In genomic region chr8:122144729-122145311, GRCm38 (mm10) we compare ENCODE assay signal across 13 mouse cellular contexts.
DNase-seq lines count a peak whose midpoint lies in the region; ATAC-seq and TF ChIP-seq lines count a peak whose summit lies in the region.
"Had no signal": no experiment of that assay in that cellular context is flagged by ENCODE, and none has a peak within 500 bp of the region (broad histone marks: within the 10 kb centered on the region; RNA-seq: fewer than 3 reads in every experiment).

No protein-coding gene starts in this region.

- TF ChIP-seq CTCF in CH12.LX (conservative IDR thresholded peaks at IDR 0.05 in 1 of 2, IDR thresholded peaks at IDR 0.05 in 1 of 2; ENCODE audit: low read depth in 2 of 2, low read length in 2 of 2), result no peak

- peak; percentile 33 for DNase-seq in gastrocnemius, adult 18-20 months (ENCODE audit: low spot score)
- DNase-seq in gastrocnemius, postnatal 14 days, result no peak
- no peak for DNase-seq in CH12.LX (ENCODE audit: extremely low read depth)
- DNase-seq in brain, adult 2 months (ENCODE audit: low read depth, low spot score), result peak; percentile 73
- no peak for DNase-seq in lung, postnatal 10 days
- no peak for DNase-seq in thymus, adult 18-20 months
- DNase-seq: cerebellum, adult 11 months; kidney, adult 18-20 months; thymus, postnatal 36 days had no signal

- H3K79me2 ChIP-seq in CH12.LX (replicated peaks; ENCODE audit: control insufficient read depth, extremely low read depth, insufficient read depth, poor library complexity, severe bottlenecking), result no peaks in the 10 kb centered on the region

- H3K4me1 ChIP-seq in CH12.LX (ENCODE audit: control insufficient read depth in 1 of 2, insufficient read depth in 2 of 2), result peaks cover 28 to 58% of the 10 kb centered on the region in 2 experiments
- peaks cover 21% of the 10 kb centered on the region for H3K4me1 ChIP-seq in heart, embryonic 16.5 days (ENCODE audit: control insufficient read depth, insufficient read depth, low read length)
- no peaks in the 10 kb centered on the region for H3K4me1 ChIP-seq in neural tube, embryonic 15.5 days
- H3K4me1 ChIP-seq: forebrain, embryonic 13.5 days; midbrain, embryonic 13.5 days had no signal

- TF ChIP-seq RAD21 in CH12.LX (IDR thresholded peaks at IDR 0.05; ENCODE audit: low read depth, low read length), result no peak

- H3K27me3 ChIP-seq in CH12.LX (replicated peaks), result peaks cover 3% of the 10 kb centered on the region
- no peaks in the 10 kb centered on the region for H3K27me3 ChIP-seq in heart, embryonic 16.5 days (ENCODE audit: control insufficient read depth, insufficient read depth, low read length)
- no peaks in the 10 kb centered on the region for H3K27me3 ChIP-seq in neural tube, embryonic 15.5 days (replicated peaks)
- H3K27me3 ChIP-seq: forebrain, embryonic 13.5 days; midbrain, embryonic 13.5 days had no signal

- 0 out of 2 replicates have a peak, but pooled peaks have one; percentile 36 for TF ChIP-seq EP300 in CH12.LX (IDR thresholded peaks at IDR 0.05; ENCODE audit: low read length)

- ATAC-seq in heart, embryonic 16.5 days (replicated peaks; ENCODE audit: extremely low read depth, insufficient read depth, low FRiP score), result peak; percentile 80
- ATAC-seq in neural tube, embryonic 15.5 days (ENCODE audit: low FRiP score), result no peak
- ATAC-seq: forebrain, embryonic 13.5 days; midbrain, embryonic 13.5 days had no signal

- H3K27ac ChIP-seq in CH12.LX (ENCODE audit: insufficient read depth, low read depth), result no peak overlapping the region
- peak overlapping the region; percentile 83 for H3K27ac ChIP-seq in heart, embryonic 16.5 days (ENCODE audit: low read length)
- H3K27ac ChIP-seq in neural tube, embryonic 15.5 days (replicated peaks), result no peak overlapping the region
- H3K27ac ChIP-seq: forebrain, embryonic 13.5 days; midbrain, embryonic 13.5 days had no signal

- no peak overlapping the region for H3K9ac ChIP-seq in CH12.LX (ENCODE audit: insufficient read depth, low read depth)
- H3K9ac ChIP-seq in heart, embryonic 16.5 days (ENCODE audit: low read length), result peak overlapping the region; percentile 36
- H3K9ac ChIP-seq in neural tube, embryonic 15.5 days (replicated peaks), result no peak overlapping the region
- H3K9ac ChIP-seq: forebrain, embryonic 13.5 days; midbrain, embryonic 13.5 days had no signal

- no peaks in the 10 kb centered on the region for H3K36me3 ChIP-seq in CH12.LX (replicated peaks in 1 of 2; ENCODE audit: control insufficient read depth in 1 of 2, insufficient read depth in 1 of 2, low read length in 1 of 2)
- H3K36me3 ChIP-seq in heart, embryonic 16.5 days (ENCODE audit: control insufficient read depth, insufficient read depth), result no peaks in the 10 kb centered on the region
- no peaks in the 10 kb centered on the region for H3K36me3 ChIP-seq in neural tube, embryonic 15.5 days
- H3K36me3 ChIP-seq: midbrain, embryonic 13.5 days had no signal

- in situ Hi-C loops in CH12.LX (cut with MboI; ENCODE audit: low pct_ligation_motif_present, low pct_unique_long_range_greater_than_20kb, low sequenced_read_pairs), result no loop called here

- H3K9me3 ChIP-seq in CH12.LX (replicated peaks; ENCODE audit: low read length), result no peaks in the 10 kb centered on the region
- H3K9me3 ChIP-seq in heart, embryonic 16.5 days (replicated peaks; ENCODE audit: control insufficient read depth, low read length), result no peaks in the 10 kb centered on the region
- H3K9me3 ChIP-seq in neural tube, embryonic 15.5 days (replicated peaks), result no peaks in the 10 kb centered on the region
- H3K9me3 ChIP-seq: forebrain, embryonic 13.5 days; midbrain, embryonic 13.5 days had no signal

- no peak overlapping the region for H3K4me3 ChIP-seq in CH12.LX (replicated peaks in 1 of 3; ENCODE audit: low read depth in 2 of 3, low read length in 2 of 3, poor library complexity in 1 of 3)
- H3K4me3 ChIP-seq in heart, embryonic 16.5 days (ENCODE audit: low read length), result no peak overlapping the region
- no peak overlapping the region for H3K4me3 ChIP-seq in neural tube, embryonic 15.5 days (replicated peaks)
- H3K4me3 ChIP-seq: forebrain, embryonic 13.5 days; midbrain, embryonic 13.5 days had no signal

- intact Hi-C loops in gastrocnemius, postnatal 14 days (cut with DNase I; ENCODE audit: low total_unique reads), result loop anchor here (5.0 kb wide), 1 partner anchor 163 kb away; no protein-coding TSS in a partner anchor

- TF ChIP-seq POLR2A in CH12.LX (IDR thresholded peaks at IDR 0.05; ENCODE audit: low read depth, low read length), result no peak

- dilution Hi-C loops in CH12.LX (cut with MboI; ENCODE audit: extremely low pct_ligation_motif_present, extremely low pct_unique_long_range_greater_than_20kb, low sequenced_read_pairs), result no loop called here

- H3K4me2 ChIP-seq in CH12.LX (ENCODE audit: insufficient read depth, low read depth, poor library complexity, severe bottlenecking), result no peak overlapping the region
- H3K4me2 ChIP-seq in heart, embryonic 16.5 days (ENCODE audit: low read depth, low read length), result peak overlapping the region; percentile 19; the same call in 1 of the 2 replicates
- no peak overlapping the region for H3K4me2 ChIP-seq in neural tube, embryonic 15.5 days
- H3K4me2 ChIP-seq: forebrain, embryonic 13.5 days; midbrain, embryonic 13.5 days had no signal

- 20% methylated on average over 11 of the region's 11 CpGs for WGBS in heart, embryonic 16.5 days
- 72% methylated on average over 11 of the region's 11 CpGs for WGBS in neural tube, embryonic 15.5 days

TF ChIP-seq in CH12.LX, 34 proteins besides CTCF, POLR2A, EP300 and RAD21:
- 0 out of 2 replicates have a peak, but pooled peaks have one; percentile 18 for TF ChIP-seq MAX (IDR thresholded peaks at IDR 0.05; ENCODE audit: low read length)
- no peak for TF ChIP-seq ZMIZ1 (IDR thresholded peaks at IDR 0.05; ENCODE audit: low read depth, low read length)
- peak; percentile 71 for TF ChIP-seq BHLHE40 (IDR thresholded peaks at IDR 0.05; ENCODE audit: low read depth, low read length)
- no peak for TF ChIP-seq ZC3H11A (IDR thresholded peaks at IDR 0.05; ENCODE audit: low read depth, low read length)
- TF ChIP-seq TCF12 (IDR thresholded peaks at IDR 0.05; ENCODE audit: low read depth, low read length), result no peak
- no peak for TF ChIP-seq TBP (conservative IDR thresholded peaks at IDR 0.05; ENCODE audit: low read depth, low read length)
- TF ChIP-seq CHD2 (IDR thresholded peaks at IDR 0.05; ENCODE audit: low read length), result no peak
- no peak for TF ChIP-seq MXI1 (IDR thresholded peaks at IDR 0.05; ENCODE audit: low read depth, low read length)
- no peak for TF ChIP-seq CHD1 (IDR thresholded peaks at IDR 0.05; ENCODE audit: low read depth, low read length)
- no peak for TF ChIP-seq NELFE (IDR thresholded peaks at IDR 0.05; ENCODE audit: low read depth, low read length)
- no peak for TF ChIP-seq POLR2AphosphoS2 (IDR thresholded peaks at IDR 0.05; ENCODE audit: low read depth, low read length)
- TF ChIP-seq KAT2A (IDR thresholded peaks at IDR 0.05; ENCODE audit: insufficient replicate concordance, low read length), result no peak
- TF ChIP-seq ETS1 (conservative IDR thresholded peaks at IDR 0.05; ENCODE audit: low read depth, low read length), result peak; percentile 71
- no peak for TF ChIP-seq RCOR1 (conservative IDR thresholded peaks at IDR 0.05; ENCODE audit: low read depth, low read length)
- peak; percentile 79; the same call in 1 of the 2 replicates for TF ChIP-seq MEF2A (IDR thresholded peaks at IDR 0.05; ENCODE audit: borderline replicate concordance, low read depth, low read length)

Comparison
In these comparisons a context has a peak if more than half of its experiments do, and no peak if none do; other contexts are left out.
1. DNase-seq: peak in gastrocnemius, adult 18-20 months (single experiment) and brain, adult 2 months (single experiment); none in gastrocnemius, postnatal 14 days (single experiment), CH12.LX (single experiment), lung, postnatal 10 days (single experiment) and thymus, adult 18-20 months (0 of 2).